Mouse (Mus musculus) heart, embryonic 10.5 days (tissue): ENCODE results near the gene Adpgk. TPM values are rescaled to one million over a fixed set of nuclear protein-coding genes. Genes with fewer than 3 reads are reported as not detected.
A peak's percentile ranks its signal among the peaks of the same experiment; 100 is the strongest.
"Not testable (repeated sequence)": the region's sequence is repeated elsewhere in the genome, so short reads cannot be mapped to it uniquely, and the experiment has no call there.

Experiments
- DNase-seq: peaks from one replicate; pipeline ENCODE4 v3.0.0-alpha.2; 2017; ENCODE audit warnings: low spot score
- H3K27ac ChIP-seq: fragments of 300-500 bp; sonication (generic); 2 replicates; pipeline ENCODE4 v1.5.1; 2016; ENCODE audit warnings: mild to moderate bottlenecking
- H3K27me3 ChIP-seq: fragments of 300-500 bp; sonication (generic); 2 replicates; pipeline ENCODE4 v1.6.1; 2016; ENCODE audit warnings: mild to moderate bottlenecking; ENCODE audit not compliant: poor library complexity, insufficient read depth, severe bottlenecking
- H3K36me3 ChIP-seq: fragments of 300-500 bp; sonication (generic); 2 replicates; pipeline ENCODE4 v1.6.1; 2016; ENCODE audit warnings: mild to moderate bottlenecking, moderate library complexity
- H3K4me1 ChIP-seq: fragments of 300-500 bp; sonication (generic); 2 replicates; pipeline ENCODE4 v1.6.1; 2016; ENCODE audit warnings: mild to moderate bottlenecking
- H3K4me3 ChIP-seq: fragments of 300-500 bp; sonication (generic); 2 replicates; pipeline ENCODE4 v1.5.1; 2016; ENCODE audit warnings: mild to moderate bottlenecking, moderate library complexity
- H3K9me3 ChIP-seq: fragments of 300-500 bp; sonication (generic); 2 replicates; pipeline ENCODE4 v1.6.1; 2016; ENCODE audit warnings: mild to moderate bottlenecking, moderate library complexity
- WGBS: fragments of 180-500 bp; shearing (Covaris S2); methylation state at CpG from one replicate; pipeline ENCODE4 v1.1.7; 2016; 5-methylcytosine and 5-hydroxymethylcytosine counted together
- polyA plus RNA-seq: library from polyadenylated mRNA; unstranded; fragments of >200 nt; fragmentation: Nextera tagmentation; extraction: Ambion mirVana; gene quantifications from 2 replicates; pipeline ENCODE4 v1.2.1, GENCODE M21; 2016

Adpgk gene
- polyA plus RNA-seq, 1 experiment from 2014 or later = 38.4 TPM

- H3K27ac ChIP-seq = peak overlapping the region; percentile 90
- peaks cover 2% of the 10 kb centered on the region; the same call in 1 of the 2 replicates for H3K4me1 ChIP-seq
- H3K4me3 ChIP-seq = peak overlapping the region; percentile 79
- DNase-seq = no peak
- H3K36me3 ChIP-seq = no peaks in the 10 kb centered on the region
- 11% methylated on average over 15 of the region's 15 CpGs for WGBS
- no peaks in the 10 kb centered on the region for H3K27me3 ChIP-seq
- H3K9me3 ChIP-seq = no peaks in the 10 kb centered on the region
Measured at GRCm38 (mm10) chr9:59352586-59353252, 61.4 kb downstream of the Adpgk start.

GRCm38 (mm10) chr9:59353253-59353639 lies 61.9 kb downstream of the Adpgk start, which contains the start of gene Bbs4:
Gene Bbs4, minus strand, starts transcription at chr9:59353508.
- peak within 1 kb of the TSS; percentile 79 for H3K4me3 ChIP-seq
- no peaks in the 10 kb centered on the region for H3K9me3 ChIP-seq
- WGBS = under 1% methylated on average over 32 of the region's 32 CpGs
- DNase-seq = peak; percentile 97
- peaks cover 2% of the 10 kb centered on the region; the same call in 1 of the 2 replicates for H3K4me1 ChIP-seq
- no peaks in the 10 kb centered on the region for H3K27me3 ChIP-seq
- H3K27ac ChIP-seq = peak within 1 kb of the TSS; percentile 90
- H3K36me3 ChIP-seq = no peaks in the 10 kb centered on the region

GRCm38 (mm10) chr9:59358041-59358440 lies 66.7 kb downstream of the Adpgk start:
- not testable (repeated sequence) for DNase-seq, H3K9me3 ChIP-seq, H3K36me3 ChIP-seq, H3K27me3 ChIP-seq, H3K27ac ChIP-seq, H3K4me3 ChIP-seq, H3K4me1 ChIP-seq
- 54% methylated on average over 1 of the region's 1 CpGs for WGBS

GRCm38 (mm10) chr9:59360487-59360886 lies 69.1 kb downstream of the Adpgk start:
- not testable (repeated sequence) for H3K27me3 ChIP-seq, H3K4me3 ChIP-seq, H3K4me1 ChIP-seq, H3K9me3 ChIP-seq, H3K27ac ChIP-seq, DNase-seq, H3K36me3 ChIP-seq
- WGBS = 61% methylated on average over 2 of the region's 3 CpGs

GRCm38 (mm10) chr9:59369220-59369619 lies 77.9 kb downstream of the Adpgk start:
- no peaks in the 10 kb centered on the region for H3K9me3 ChIP-seq
- WGBS = 74% methylated on average over 5 of the region's 5 CpGs
- no peak for DNase-seq
- no peak overlapping the region for H3K27ac ChIP-seq
- H3K36me3 ChIP-seq = no peaks in the 10 kb centered on the region
- no peak overlapping the region for H3K4me3 ChIP-seq
- H3K4me1 ChIP-seq = no peaks in the 10 kb centered on the region
- no peaks in the 10 kb centered on the region for H3K27me3 ChIP-seq

GRCm38 (mm10) chr9:59369646-59370045 lies 78.3 kb downstream of the Adpgk start:
- no peak for DNase-seq
- H3K4me3 ChIP-seq = no peak overlapping the region
- H3K27ac ChIP-seq = no peak overlapping the region
- no peaks in the 10 kb centered on the region for H3K9me3 ChIP-seq
- no peaks in the 10 kb centered on the region for H3K27me3 ChIP-seq
- WGBS = 85% methylated on average over 9 of the region's 9 CpGs
- no peaks in the 10 kb centered on the region for H3K36me3 ChIP-seq
- H3K4me1 ChIP-seq = no peaks in the 10 kb centered on the region

Other genes starting within 250 kb of the Adpgk start
- 8.6 and 9.6 TPM in 2 replicates for gene Bbs4, start 62.0 kb downstream of the Adpgk start, polyA plus RNA-seq
- 16.4 and 22.2 TPM in 2 replicates for gene Arih1, start 195.1 kb downstream of the Adpgk start, polyA plus RNA-seq
- 63.6 and 67.8 TPM in 2 replicates for gene Hexa, start 248.0 kb downstream of the Adpgk start, polyA plus RNA-seq
- gene Tmem202, start 248.3 kb downstream of the Adpgk start, polyA plus RNA-seq = 0.11 and 0.26 TPM in 2 replicates